Mouse (Mus musculus) hematopoietic stem cell, adult 5-6 weeks (primary cell): ENCODE data around the gene Ppp4r1. TPM values are rescaled to one million over a fixed set of nuclear protein-coding genes. Genes with fewer than 3 reads are reported as not detected.

ENCODE experiments used
- ATAC-seq, 2 experiments: fragments of 125-278 bp in 1 of 2; replicated peaks in 1 of 2; 2 replicates each; pipeline ENCODE4 v1.8.0; 2016 to 2017; ENCODE audit warnings: inconsistent platforms in 2 of 2, mild to moderate bottlenecking in 2 of 2, moderate number of reproducible peaks in 2 of 2, low read depth in 1 of 2, moderate TSS enrichment in 1 of 2; ENCODE audit not compliant: low FRiP score in 2 of 2, poor library complexity in 2 of 2, severe bottlenecking in 2 of 2, insufficient read depth in 1 of 2, low TSS enrichment in 1 of 2
- total RNA-seq: library from RNA; stranded (forward); fragments of 172-1452, 232-1000 nt; gene quantifications from 2 replicates; pipeline ENCODE4 v1.2.3, GENCODE M21; 2017

Ppp4r1 gene
- 50.5 and 51.6 TPM in 2 replicates for total RNA-seq

GRCm38 (mm10) chr17:65782551-65783141 lies at the start of gene Ppp4r1:
Ppp4r1 (plus strand) TSS chr17:65782573.
- ATAC-seq = peak; percentile 58 to 61

- no peak for ATAC-seq
Measured at GRCm38 (mm10) chr17:65732666-65733065, 49.7 kb upstream of the Ppp4r1 start.

GRCm38 (mm10) chr17:65735088-65735487 lies 47.3 kb upstream of the Ppp4r1 start:
- ATAC-seq = no peak; a peak in 1 of 4 replicates

GRCm38 (mm10) chr17:65737175-65737574 lies 45.2 kb upstream of the Ppp4r1 start:
- peak; percentile 44 to 55; a peak in 3 of 4 replicates for ATAC-seq

GRCm38 (mm10) chr17:65737622-65738021 lies 44.8 kb upstream of the Ppp4r1 start:
- ATAC-seq = peak; percentile 47 to 51; a peak in 2 of 4 replicates

GRCm38 (mm10) chr17:65739874-65740725 lies 42.3 kb upstream of the Ppp4r1 start:
- no peak for ATAC-seq

GRCm38 (mm10) chr17:65741565-65741964 lies 40.8 kb upstream of the Ppp4r1 start:
- ATAC-seq = no peak

GRCm38 (mm10) chr17:65742245-65742905 lies 40.0 kb upstream of the Ppp4r1 start:
- ATAC-seq = no peak

GRCm38 (mm10) chr17:65742969-65743368 lies 39.4 kb upstream of the Ppp4r1 start:
- no peak for ATAC-seq

GRCm38 (mm10) chr17:65743664-65744330 lies 38.6 kb upstream of the Ppp4r1 start:
- no peak for ATAC-seq

GRCm38 (mm10) chr17:65746314-65746713 lies 36.1 kb upstream of the Ppp4r1 start:
- no peak for ATAC-seq

GRCm38 (mm10) chr17:65748997-65749396 lies 33.4 kb upstream of the Ppp4r1 start:
- ATAC-seq = no peak

GRCm38 (mm10) chr17:65749803-65750202 lies 32.6 kb upstream of the Ppp4r1 start:
- ATAC-seq = no peak; a peak in 1 of 4 replicates

- ATAC-seq = no peak
Measured at GRCm38 (mm10) chr17:65750301-65750700, 32.1 kb upstream of the Ppp4r1 start.

GRCm38 (mm10) chr17:65753130-65753529 lies 29.2 kb upstream of the Ppp4r1 start:
- ATAC-seq = no peak

GRCm38 (mm10) chr17:65755857-65756256 lies 26.5 kb upstream of the Ppp4r1 start:
- ATAC-seq = no peak

- ATAC-seq = no peak
Measured at GRCm38 (mm10) chr17:65757150-65757549, 25.2 kb upstream of the Ppp4r1 start.

GRCm38 (mm10) chr17:65763221-65763620 lies 19.2 kb upstream of the Ppp4r1 start:
- ATAC-seq = no peak
